Mouse (Mus musculus) c-Kit-positive CD71-positive TER-119-positive erythroid progenitor cells, embryonic 14.5 days (primary cell): ENCODE data around the gene Pfn3.
A peak's percentile ranks its signal among the peaks of the same experiment; 100 is the strongest.
"Not testable (repeated sequence)": the region's sequence is repeated elsewhere in the genome, so short reads cannot be mapped to it uniquely, and the experiment has no call there.

Experiments used
- DNase-seq: peaks from one replicate; pipeline ENCODE4 v3.0.0-alpha.2; 2013; ENCODE audit warnings: low spot score

Pfn3 gene

GRCm38 (mm10) chr13:55414743-55415380 is at the start of gene Pfn3:
Gene Pfn3, minus strand, starts transcription at chr13:55415232.
- DNase-seq = no peak

- DNase-seq = no peak
Measured at GRCm38 (mm10) chr13:55464027-55464884, 49.2 kb upstream of the Pfn3 start, which contains the start of gene Prr7. Gene Prr7, plus strand, starts transcription at chr13:55464267.

DNA sequence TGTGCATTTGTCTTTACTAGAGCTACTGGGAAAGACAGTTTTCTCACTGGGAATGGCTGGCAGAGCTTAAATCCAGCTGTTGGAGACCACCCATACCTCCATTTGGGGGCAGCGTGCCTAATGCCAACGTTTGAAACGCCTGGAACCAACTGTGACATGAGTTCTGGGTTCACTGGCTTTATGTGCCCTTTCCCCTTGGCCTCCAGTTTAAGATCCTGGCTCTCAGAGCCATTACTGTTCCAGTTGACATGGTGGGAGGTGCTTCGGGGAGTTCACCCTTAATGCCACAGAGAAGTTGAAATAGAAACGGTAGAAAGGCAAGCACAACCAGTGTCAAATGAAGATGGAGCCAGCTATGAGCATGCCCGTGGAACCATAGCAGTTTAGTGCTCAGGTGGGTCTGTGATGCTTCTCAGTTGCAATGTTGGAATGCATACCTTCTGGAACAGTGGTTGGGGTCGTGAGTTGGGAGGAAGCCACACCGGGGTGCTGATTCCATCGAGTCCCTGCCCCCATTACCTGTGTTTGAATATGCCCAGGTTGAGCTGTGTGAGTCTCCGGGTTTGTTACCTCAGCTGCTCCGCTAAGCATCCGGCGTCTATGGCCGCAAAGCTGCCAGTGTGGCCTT is 48.5 kb upstream of the Pfn3 start:
- DNase-seq = no peak

DNA sequence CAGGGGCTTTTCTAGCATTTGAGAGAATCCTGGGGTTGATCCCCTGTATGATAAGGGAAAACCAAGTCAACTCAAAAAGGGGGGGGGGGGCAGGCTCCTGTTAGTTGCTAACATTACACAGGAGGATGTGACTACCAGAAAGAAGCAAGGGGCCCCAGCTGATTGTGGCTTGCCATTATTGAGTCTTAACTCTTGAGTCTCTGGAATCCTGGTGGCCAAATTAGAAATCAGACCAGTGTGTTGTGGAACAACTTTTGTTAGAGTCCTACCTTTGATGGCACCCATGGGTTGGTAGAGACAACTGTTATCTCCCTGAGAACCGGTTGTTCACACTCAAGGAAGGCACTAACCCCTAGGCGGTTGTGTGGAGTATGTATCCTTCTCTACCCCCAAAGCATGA is 47.9 kb upstream of the Pfn3 start:
- no peak for DNase-seq

DNA sequence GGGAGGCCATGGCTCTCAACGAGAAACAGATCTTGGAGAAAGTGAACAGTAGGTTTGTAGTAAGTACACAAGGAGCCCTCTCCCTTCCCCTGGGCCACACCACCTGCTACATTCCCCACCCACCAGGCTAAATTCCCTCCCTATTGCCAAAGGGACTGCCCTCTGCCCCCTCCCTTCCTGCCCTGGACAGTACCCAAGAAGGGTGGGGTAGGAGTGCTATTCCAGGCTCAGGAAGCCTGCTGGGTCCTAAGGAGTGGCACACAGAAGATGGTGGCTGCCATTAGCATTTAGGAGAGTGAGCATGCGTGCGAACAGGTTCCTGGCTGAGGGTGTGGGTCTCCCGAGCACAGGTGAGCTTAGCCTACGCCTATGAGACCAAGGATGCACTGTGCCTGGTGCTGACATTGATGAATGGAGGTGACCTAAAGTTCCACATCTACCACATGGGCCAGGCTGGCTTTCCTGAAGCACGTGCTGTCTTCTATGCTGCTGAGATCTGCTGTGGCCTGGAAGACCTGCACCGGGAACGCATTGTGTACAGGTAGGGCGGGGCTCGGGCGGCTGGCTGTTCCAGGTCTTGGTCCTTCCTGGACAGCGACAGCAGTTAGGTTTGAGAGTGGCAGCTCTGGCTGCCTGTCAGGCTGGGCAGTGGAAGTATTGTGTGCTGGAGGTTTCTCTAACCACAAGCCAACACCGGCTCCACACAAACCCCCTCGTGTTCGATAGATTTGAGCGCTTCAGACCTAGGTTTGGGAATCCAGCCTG is 36.9 kb upstream of the Pfn3 start:
- DNase-seq = no peak

DNA sequence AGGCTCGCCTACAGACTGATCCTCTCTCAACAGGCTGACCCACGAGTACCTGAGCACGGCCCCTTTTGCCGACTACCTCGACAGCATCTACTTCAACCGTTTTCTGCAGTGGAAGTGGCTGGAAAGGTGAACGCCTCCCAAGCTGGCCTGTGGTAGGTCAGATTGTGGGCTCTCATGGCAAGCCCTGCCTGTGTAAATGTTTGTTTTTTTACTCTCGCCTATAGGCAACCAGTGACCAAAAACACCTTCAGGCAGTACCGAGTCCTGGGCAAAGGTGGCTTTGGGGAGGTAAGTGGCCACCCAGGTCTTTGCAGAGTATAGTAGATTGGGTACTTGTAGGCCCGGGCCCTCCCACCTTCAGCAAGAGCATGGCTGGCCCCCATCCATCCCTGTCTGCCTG is 36.3 kb upstream of the Pfn3 start:
- DNase-seq = no peak

DNA sequence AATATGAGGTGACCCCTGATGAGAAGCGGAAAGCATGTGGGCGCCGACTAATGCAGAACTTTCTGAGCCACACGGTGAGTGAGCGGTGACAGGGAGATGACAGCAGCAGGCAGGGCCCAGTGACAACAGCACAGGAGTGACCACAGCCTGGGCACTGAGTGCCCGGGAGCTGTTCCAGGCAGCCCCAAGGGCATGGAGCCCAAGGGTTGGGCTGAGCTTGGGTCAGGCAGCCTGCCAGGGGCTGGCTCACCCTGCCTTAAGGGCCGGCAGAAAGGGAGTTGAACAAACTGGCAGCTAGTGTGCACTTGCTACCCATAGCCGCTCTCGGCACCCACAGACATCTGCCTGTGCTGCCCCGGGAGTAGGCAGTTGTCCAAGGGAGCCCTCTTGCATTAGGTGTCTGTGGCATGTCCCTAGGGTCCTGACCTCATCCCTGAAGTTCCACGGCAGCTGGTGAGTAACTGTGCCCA is 35.5 kb upstream of the Pfn3 start:
- DNase-seq = no peak

- DNase-seq = no peak
Measured at GRCm38 (mm10) chr13:55449679-55450441, 34.8 kb upstream of the Pfn3 start.

GRCm38 (mm10) chr13:55449205-55449604 is 34.2 kb upstream of the Pfn3 start:
- no peak for DNase-seq

GRCm38 (mm10) chr13:55448131-55448530 is 33.1 kb upstream of the Pfn3 start:
- no peak for DNase-seq

- DNase-seq = no peak
Measured at GRCm38 (mm10) chr13:55447543-55447943, 32.5 kb upstream of the Pfn3 start.

DNA sequence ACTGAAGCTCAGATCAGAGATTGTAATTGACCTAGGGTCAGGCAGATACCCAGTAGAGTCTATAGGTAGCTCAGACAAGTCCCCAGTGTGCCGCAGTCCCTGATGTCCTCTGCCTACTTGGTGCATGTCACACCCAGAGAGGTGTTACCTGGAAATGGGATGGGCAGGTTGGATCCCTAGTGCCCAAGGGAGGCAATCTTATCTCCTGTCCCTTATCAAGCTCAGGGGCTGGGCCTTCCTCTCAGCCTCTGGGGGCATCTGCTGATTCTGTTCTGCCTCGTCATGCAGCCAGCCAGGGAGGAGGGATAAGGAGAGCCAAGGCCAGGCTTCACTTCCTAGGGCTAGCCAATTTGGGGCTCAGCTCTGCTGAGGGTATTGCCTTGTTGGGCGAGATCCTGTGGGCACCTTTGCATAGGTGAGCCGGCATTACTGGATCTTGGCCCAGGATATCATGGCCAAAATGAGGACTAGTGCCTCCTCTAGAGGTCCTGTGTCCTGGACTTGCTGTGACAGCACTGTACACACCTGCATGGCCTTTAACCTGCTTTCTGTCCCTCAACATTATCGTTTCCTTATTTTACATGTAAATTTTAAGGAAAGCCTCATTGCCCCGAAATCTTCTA is 31.6 kb upstream of the Pfn3 start:
- peak; percentile 79 for DNase-seq

DNA sequence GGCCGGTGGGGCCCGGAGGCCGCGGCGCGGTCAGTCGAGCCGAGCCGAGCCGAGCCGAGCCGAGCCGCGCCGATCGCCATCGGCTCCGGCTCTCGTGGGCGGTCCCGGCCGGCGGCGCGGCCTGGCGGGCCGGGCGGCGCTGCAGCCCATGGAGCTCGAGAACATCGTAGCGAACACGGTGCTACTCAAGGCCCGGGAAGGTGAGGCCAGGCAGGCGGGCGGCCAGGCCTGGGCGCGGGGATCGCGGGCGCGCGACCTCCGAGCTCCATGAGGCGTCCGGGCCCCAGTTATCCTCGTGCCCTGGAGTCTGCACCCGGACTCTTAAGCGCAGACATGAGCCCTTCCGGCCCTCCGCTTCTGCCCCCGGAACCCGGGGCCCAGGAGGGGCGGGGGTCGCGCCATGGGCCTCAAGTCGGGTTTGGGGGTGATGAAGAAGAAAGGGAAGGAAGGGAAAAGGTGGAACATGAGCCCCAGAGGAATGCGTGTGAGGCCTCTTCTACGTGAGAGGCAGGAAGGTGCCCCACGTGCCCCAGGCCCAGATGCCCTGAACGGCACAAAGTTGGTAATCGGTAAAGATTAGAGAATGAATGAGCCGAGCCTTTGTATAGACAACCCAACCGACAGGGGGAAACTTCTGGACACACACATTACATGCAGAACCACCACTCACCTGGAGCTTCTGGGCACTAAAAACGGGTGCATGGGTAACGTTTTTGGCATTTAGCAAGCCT is 30.5 kb upstream of the Pfn3 start:
- peak; percentile 49 for DNase-seq

DNA sequence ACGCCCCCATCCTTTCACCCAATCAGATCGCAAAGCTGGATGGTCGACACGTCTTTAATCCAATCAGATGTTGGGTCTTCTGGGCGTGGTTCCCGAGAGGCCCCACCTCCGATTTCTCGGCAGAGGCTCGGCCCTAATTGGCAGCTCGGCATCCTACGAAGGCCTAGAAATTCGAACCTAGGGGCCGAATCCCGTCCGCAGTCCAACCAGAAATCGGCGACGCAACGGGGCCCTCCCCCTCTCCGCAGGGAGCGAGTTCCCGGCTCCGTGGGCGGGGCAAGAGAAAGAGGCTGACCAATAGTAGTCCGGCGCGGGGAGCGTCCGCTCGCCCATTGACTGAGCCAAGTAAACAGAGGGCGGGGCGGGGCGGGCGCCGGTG is 29.9 kb upstream of the Pfn3 start, which contains the start of gene Grk6:
Gene Grk6 (plus strand): TSS at position 136 of the 379 bp plus-strand sequence.
- peak; percentile 99 for DNase-seq

DNA sequence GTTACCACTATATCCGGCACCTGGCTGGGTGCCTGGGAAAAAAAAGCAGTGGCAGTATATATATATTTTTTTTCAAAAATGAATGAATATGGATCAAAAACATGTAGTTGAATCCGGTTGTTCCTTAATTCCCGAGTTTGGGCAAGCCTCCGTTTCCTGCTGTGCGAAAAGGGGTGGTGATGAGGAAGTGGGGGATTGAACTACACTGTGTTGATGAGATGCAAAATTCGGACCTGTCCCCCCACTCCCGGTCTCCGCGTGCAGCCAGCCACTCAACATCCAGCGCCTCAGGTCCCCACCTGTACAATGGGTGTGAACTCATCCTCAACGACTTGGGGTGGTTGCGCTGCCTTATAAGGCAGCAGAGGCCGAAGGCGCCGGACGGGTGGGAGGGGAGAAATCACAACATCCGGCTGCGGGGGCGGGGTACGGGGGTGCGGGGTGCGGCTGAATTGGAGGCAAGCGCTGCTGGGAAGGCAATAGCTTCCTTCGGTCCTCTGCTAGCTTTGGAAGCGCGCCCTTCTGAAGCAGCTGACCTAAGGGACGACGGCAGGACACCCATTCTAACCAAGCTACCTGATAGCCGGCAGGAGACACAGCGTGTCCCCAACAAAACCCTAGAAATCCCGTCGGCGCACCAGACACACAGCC is 29.4 kb upstream of the Pfn3 start:
- no peak for DNase-seq

GRCm38 (mm10) chr13:55443799-55444285 is 28.8 kb upstream of the Pfn3 start:
- DNase-seq = no peak

DNA sequence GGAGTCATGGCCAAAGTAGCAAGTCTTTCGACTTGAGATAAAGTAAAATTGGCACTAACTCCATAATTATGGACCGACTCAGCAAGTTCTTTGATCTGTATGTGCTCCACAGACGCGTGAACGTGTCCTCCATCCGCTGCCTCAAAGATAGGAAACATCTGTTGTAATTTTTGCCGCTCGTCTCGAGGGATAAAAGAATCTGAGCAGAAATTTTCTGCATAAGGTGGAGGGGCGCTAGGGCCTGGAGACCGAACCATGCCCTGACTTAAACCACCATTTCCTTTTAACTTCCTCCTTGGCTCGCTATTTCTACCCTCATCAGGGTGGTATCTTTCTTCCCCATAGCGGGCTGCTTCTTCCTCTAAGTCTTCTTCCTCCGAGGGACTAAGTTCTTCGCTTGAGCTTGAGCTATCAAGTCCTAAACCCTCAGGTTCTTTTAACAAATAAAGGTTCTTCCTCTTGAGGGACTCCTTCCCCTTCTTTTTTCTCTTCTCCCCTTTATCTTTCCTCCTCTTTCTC is 22.1 kb upstream of the Pfn3 start:
- DNase-seq = not testable (repeated sequence)

DNA sequence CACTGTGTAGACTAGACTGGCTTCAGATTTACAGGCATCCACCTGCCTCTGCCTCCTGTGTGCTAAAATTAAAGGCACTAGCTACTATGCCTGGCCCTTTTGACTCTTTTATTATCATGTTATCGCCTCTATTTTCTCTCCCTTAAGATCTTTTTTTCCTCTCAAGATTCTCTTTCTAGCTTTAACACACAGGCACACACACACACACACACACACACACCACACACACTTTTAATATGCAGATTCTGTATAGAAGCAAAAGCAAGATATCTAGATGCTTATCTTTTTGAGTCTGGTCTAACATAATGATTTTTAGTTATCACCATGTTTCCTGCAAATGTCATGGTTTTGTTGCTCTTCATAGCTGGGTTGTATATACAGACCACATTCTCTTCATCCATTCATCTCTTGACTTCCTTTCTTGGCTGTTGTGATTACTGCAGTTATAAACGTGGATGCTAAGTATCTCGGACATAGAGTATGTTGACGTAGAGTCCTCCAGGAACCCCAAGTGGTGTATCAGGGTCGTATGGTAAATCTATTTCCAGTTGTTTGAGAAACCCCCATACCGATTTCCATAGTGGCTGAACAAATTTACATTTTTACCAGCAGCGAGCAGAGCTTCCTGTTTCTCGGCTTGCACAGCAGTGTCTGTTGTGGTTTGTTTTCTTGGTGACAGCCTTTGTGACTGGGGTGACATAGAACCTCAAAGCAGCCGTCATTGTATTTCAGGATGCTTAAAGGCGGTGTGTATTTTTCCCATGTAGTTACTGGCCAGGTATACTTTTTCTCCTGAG is 17.1 kb upstream of the Pfn3 start:
- DNase-seq = no peak
